Mouse (Mus musculus): ENCODE data around the gene Bmper.

GRCm38 (mm10) chr9:23354201-23354820 lies 131.4 kb downstream of the Bmper start:
- TF ChIP-seq CTCF (IDR thresholded peaks at IDR 0.05; ENCODE audit: insufficient read depth, low read length) (no peak), POLR2A (IDR thresholded peaks at IDR 0.05; ENCODE audit: borderline replicate concordance, extremely low read depth, low read depth, low read length) (no peak)
